Mouse (Mus musculus) embryo, embryonic 10 days (tissue): ENCODE results near the gene Zmiz1.

Source experiments
- DNase-seq: peaks from one replicate; pipeline ENCODE4 v3.0.0-alpha.2; 2015; ENCODE audit warnings: low spot score

Gene Zmiz1

GRCm38 (mm10) chr14:25514943-25515512 is 56.0 kb downstream of the Zmiz1 start:
- DNase-seq: no peak

DNA sequence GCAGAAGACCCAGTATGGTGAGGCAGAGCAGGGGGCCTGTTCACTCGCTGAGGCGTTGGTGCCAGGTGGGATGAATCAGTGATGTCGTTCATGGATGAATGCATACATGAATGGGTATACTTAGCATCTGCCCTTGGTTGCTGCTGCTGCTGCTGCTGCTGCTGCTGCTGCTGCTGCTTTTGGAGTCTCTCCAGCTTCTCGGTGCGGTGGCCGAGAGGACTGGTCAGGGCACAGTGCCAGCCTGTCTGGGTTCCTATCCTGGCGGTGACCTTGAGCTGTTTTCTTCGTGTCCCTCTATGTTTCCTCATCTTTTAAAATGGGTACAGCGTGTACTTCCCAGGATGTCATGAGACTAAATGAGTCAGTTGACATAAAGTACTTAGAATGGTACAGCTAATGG is 56.9 kb downstream of the Zmiz1 start:
- DNase-seq: no peak

GRCm38 (mm10) chr14:25516640-25517591 is 57.9 kb downstream of the Zmiz1 start:
- peak; percentile 67 for DNase-seq

DNA sequence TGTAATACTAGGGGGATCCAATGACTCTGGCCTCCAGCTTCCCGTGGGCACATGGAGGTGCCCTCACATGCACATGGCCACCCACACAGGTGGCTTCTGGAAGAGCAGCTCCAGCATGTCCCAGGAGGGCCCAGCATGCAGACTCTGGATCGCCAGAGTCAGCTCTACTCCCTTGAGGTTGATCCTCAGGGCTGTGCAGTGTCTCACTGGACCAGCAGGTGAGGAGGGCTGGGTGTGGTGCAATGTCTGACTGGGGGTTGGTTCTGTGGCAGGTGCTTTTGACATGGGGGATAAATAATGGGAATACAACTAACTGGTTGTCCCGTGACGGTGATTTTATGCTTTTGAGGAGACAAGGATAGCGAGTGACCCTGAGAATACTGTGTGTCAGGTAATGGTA is 59.7 kb downstream of the Zmiz1 start:
- no peak for DNase-seq

DNA sequence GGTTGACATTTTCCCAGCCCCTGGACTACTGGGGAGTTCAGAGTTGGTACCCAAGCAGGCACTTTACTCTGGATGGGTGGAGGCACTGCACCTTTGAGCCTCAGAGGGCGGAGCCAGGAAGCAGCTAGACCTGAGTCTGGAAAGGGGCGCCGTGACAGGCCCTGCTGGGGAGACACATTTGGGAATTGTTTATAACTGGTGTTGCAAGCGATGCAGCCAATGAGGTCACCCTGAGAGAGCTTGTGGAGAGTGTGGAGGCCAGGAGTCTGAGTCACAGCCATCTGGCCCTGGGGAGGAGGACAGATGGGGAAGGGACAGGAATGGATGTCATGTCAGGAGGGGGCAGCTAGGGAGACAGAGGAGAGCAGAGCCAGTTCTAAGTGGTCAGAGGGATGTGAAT is 60.7 kb downstream of the Zmiz1 start:
- DNase-seq: no peak

- DNase-seq: no peak
These were observed 61.6 kb downstream of the Zmiz1 start for GRCm38 (mm10) chr14:25520589-25520988.

DNA sequence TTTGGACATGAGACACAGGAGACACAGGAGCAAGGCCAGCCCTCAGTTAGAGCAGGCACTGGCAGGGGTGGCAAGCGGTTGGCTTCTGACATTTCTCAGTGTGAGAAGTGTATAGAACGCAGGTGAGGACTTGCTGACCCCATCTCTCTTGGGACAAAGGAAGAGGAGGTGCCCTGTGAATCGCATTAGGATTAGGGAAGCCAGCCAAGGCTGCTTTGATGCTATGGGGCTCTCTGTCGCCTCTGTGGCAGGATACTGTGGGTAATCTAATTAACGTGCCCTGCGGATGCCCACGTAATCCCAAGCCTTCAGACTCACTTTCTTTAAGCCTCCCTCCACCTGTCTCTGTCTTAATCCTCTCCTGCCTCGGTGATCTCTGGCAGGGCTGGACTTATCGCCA is 62.0 kb downstream of the Zmiz1 start:
- no peak for DNase-seq

- DNase-seq: no peak
These were observed 62.5 kb downstream of the Zmiz1 start for GRCm38 (mm10) chr14:25521500-25521899.

- peak; percentile 45 for DNase-seq
These were observed 63.4 kb downstream of the Zmiz1 start for GRCm38 (mm10) chr14:25522415-25522814.

- DNase-seq: no peak
These were observed 64.5 kb downstream of the Zmiz1 start for GRCm38 (mm10) chr14:25523230-25524110.

- no peak for DNase-seq
These were observed 65.1 kb downstream of the Zmiz1 start for GRCm38 (mm10) chr14:25524111-25524495.

- DNase-seq: peak; percentile 51
These were observed 65.9 kb downstream of the Zmiz1 start for GRCm38 (mm10) chr14:25524884-25525283.

- no peak for DNase-seq
These were observed 66.7 kb downstream of the Zmiz1 start for GRCm38 (mm10) chr14:25525729-25526128.

GRCm38 (mm10) chr14:25526872-25527271 is 67.9 kb downstream of the Zmiz1 start:
- DNase-seq: no peak

GRCm38 (mm10) chr14:25527321-25527720 is 68.3 kb downstream of the Zmiz1 start:
- DNase-seq: no peak

GRCm38 (mm10) chr14:25530342-25530741 is 71.4 kb downstream of the Zmiz1 start:
- DNase-seq: no peak

- DNase-seq: no peak
These were observed 71.8 kb downstream of the Zmiz1 start for GRCm38 (mm10) chr14:25530815-25531214.

GRCm38 (mm10) chr14:25533010-25533409 is 74.0 kb downstream of the Zmiz1 start:
- DNase-seq: no peak

- no peak for DNase-seq
These were observed 74.8 kb downstream of the Zmiz1 start for GRCm38 (mm10) chr14:25533631-25534395.

GRCm38 (mm10) chr14:25534396-25534769 is 75.4 kb downstream of the Zmiz1 start:
- DNase-seq: no peak

GRCm38 (mm10) chr14:25534918-25535582 is 76.1 kb downstream of the Zmiz1 start:
- DNase-seq: no peak
